Mouse (Mus musculus) ES-E14 (cell line): ENCODE results near the gene Flt3. TPM values are rescaled to one million over a fixed set of nuclear protein-coding genes. Genes with fewer than 3 reads are reported as not detected.

ENCODE experiments used
- DNase-seq: peaks from one replicate; pipeline ENCODE4 v3.0.0-alpha.2; 2013; ENCODE audit warnings: low read depth, low spot score
- H3K27ac ChIP-seq: 2 replicates; pipeline ENCODE4 v1.5.1; 2012; ENCODE audit warnings: low read depth, mild to moderate bottlenecking, low read length, moderate library complexity, mixed read lengths; ENCODE audit not compliant: poor library complexity, insufficient read depth, severe bottlenecking
- H3K36me3 ChIP-seq: 2 replicates; pipeline ENCODE4 v1.6.1; 2012; ENCODE audit warnings: mild to moderate bottlenecking, low read length, moderate library complexity, mixed read lengths; ENCODE audit not compliant: control insufficient read depth, poor library complexity, insufficient read depth, severe bottlenecking
- H3K4me1 ChIP-seq, 2 experiments: fragments of 150-350 bp in 1 of 2; sonication (generic) in 1 of 2; 2 replicates each; pipeline ENCODE4 v1.6.1; 2012; ENCODE audit warnings: low read length in 2 of 2, mild to moderate bottlenecking in 1 of 2, mixed read lengths in 1 of 2; ENCODE audit not compliant: control insufficient read depth in 2 of 2, insufficient read depth in 2 of 2, poor library complexity in 1 of 2
- H3K4me3 ChIP-seq, 2 experiments: fragments of 150-350 bp in 1 of 2; sonication (generic) in 1 of 2; 2 replicates each; pipeline ENCODE4 v1.5.1; 2012; ENCODE audit warnings: low read length in 2 of 2, low read depth in 1 of 2, mild to moderate bottlenecking in 1 of 2, mixed read lengths in 1 of 2; ENCODE audit not compliant: insufficient read depth in 1 of 2, poor library complexity in 1 of 2, severe bottlenecking in 1 of 2
- H3K9ac ChIP-seq: 2 replicates; pipeline ENCODE4 v1.6.1; 2012; ENCODE audit warnings: low read depth, mild to moderate bottlenecking, low read length, mixed read lengths; ENCODE audit not compliant: poor library complexity, insufficient read depth, severe bottlenecking
- H3K9me3 ChIP-seq: fragments of 150-350 bp; sonication (generic); 2 replicates; pipeline ENCODE4 v1.6.1; 2012; ENCODE audit warnings: low read depth, mild to moderate bottlenecking, low read length; ENCODE audit not compliant: control insufficient read depth, insufficient read depth
- CHD2 ChIP-seq: IDR thresholded peaks from 2 replicates; pipeline ENCODE4 v1.6.1; 2014; ENCODE audit warnings: mild to moderate bottlenecking, low read depth, low read length, inconsistent platforms
- HCFC1 ChIP-seq: IDR thresholded peaks from 2 replicates; pipeline ENCODE4 v1.6.1; 2012; ENCODE audit warnings: low read length, inconsistent platforms, borderline replicate concordance; ENCODE audit not compliant: insufficient read depth
- MAFK ChIP-seq: IDR thresholded peaks from 2 replicates; pipeline ENCODE4 v1.6.1; 2014; ENCODE audit warnings: mild to moderate bottlenecking, low read depth, low read length, inconsistent platforms; ENCODE audit not compliant: insufficient read depth
- ZC3H11A ChIP-seq: IDR thresholded peaks from 2 replicates; pipeline ENCODE4 v1.6.1; 2012; ENCODE audit warnings: low read depth, mild to moderate bottlenecking, inconsistent platforms, low read length, borderline replicate concordance
- ZNF384 ChIP-seq: IDR thresholded peaks from 2 replicates; pipeline ENCODE4 v1.6.1; 2012; ENCODE audit warnings: low read depth, low read length, inconsistent platforms
- in situ Hi-C, 2 experiments: fragments of 600-800 bp; cut with MboI; formaldehyde crosslinking; loops; one replicate each; pipeline ENCODE4 v1.15.1; 2025; ENCODE audit warnings: low sequenced_read_pairs in 2 of 2, inconsistent platforms in 1 of 2; ENCODE audit not compliant: unreplicated experiment in 2 of 2
- total RNA-seq: library from RNA; depleted of rRNA; stranded (reverse); fragments of 300-350 nt; gene quantifications from 2 replicates; pipeline ENCODE4 v1.2.3, GENCODE M21; 2012

Gene Flt3
- total RNA-seq, 1 experiment: 0.27 TPM

GRCm38 (mm10) chr5:147363054-147363453 lies 37.2 kb downstream of the Flt3 start:
- no peak for DNase-seq
- Histone ChIP-seq H3K9me3 (no peaks in the 10 kb centered on the region), H3K9ac (no peak overlapping the region), H3K36me3 (no peaks in the 10 kb centered on the region), H3K4me3 (no peak overlapping the region), H3K4me1 (no peaks in the 10 kb centered on the region; a peak in 1 of 4 replicates), H3K27ac (no peak overlapping the region)
- TF ChIP-seq ZNF384 (no peak), MAFK (no peak), HCFC1 (no peak), CHD2 (no peak), ZC3H11A (no peak)
- in situ Hi-C loops: no loop called here

GRCm38 (mm10) chr5:147358481-147358880 lies 41.8 kb downstream of the Flt3 start:
- no peak for DNase-seq
- H3K27ac ChIP-seq: no peak overlapping the region
- H3K4me3 ChIP-seq: no peak overlapping the region
- H3K36me3 ChIP-seq: no peaks in the 10 kb centered on the region
- no peak overlapping the region for H3K9ac ChIP-seq
- TF ChIP-seq CHD2: no peak
- TF ChIP-seq ZC3H11A: no peak
- TF ChIP-seq MAFK: no peak
- TF ChIP-seq HCFC1: no peak
- no peak for TF ChIP-seq ZNF384
- in situ Hi-C loops: no loop called here
- peaks cover 0 to 4% of the 10 kb centered on the region in 2 experiments; a peak in 2 of 4 replicates for H3K4me1 ChIP-seq
- no peaks in the 10 kb centered on the region for H3K9me3 ChIP-seq

- Histone ChIP-seq H3K27ac (no peak overlapping the region), H3K4me1 (peaks cover 0 to 4% of the 10 kb centered on the region in 2 experiments; a peak in 2 of 4 replicates), H3K9ac (no peak overlapping the region), H3K4me3 (no peak overlapping the region), H3K36me3 (no peaks in the 10 kb centered on the region), H3K9me3 (no peaks in the 10 kb centered on the region)
- in situ Hi-C loops: no loop called here
- peak; percentile 62 for DNase-seq
- no peak for TF ChIP-seq CHD2
- no peak for TF ChIP-seq HCFC1
- TF ChIP-seq ZC3H11A: peak; percentile 29; the same call in 1 of the 2 replicates
- TF ChIP-seq MAFK: no peak
- TF ChIP-seq ZNF384: peak; percentile 29; the same call in 1 of the 2 replicates
Observed at GRCm38 (mm10) chr5:147357536-147357935, 42.8 kb downstream of the Flt3 start.

GRCm38 (mm10) chr5:147356260-147357055 lies 43.8 kb downstream of the Flt3 start:
- TF ChIP-seq HCFC1 (no peak), MAFK (no peak), ZNF384 (no peak), ZC3H11A (no peak), CHD2 (no peak)
- Histone ChIP-seq H3K27ac (no peak overlapping the region), H3K36me3 (no peaks in the 10 kb centered on the region), H3K4me3 (no peak overlapping the region), H3K4me1 (peaks cover 0 to 4% of the 10 kb centered on the region in 2 experiments; a peak in 2 of 4 replicates), H3K9me3 (no peaks in the 10 kb centered on the region), H3K9ac (no peak overlapping the region)
- no peak for DNase-seq
- in situ Hi-C loops: no loop called here
